Mouse (Mus musculus) stomach, embryonic 16.5 days (tissue): ENCODE results near the gene Map4k4. TPM values are rescaled to one million over a fixed set of nuclear protein-coding genes. Genes with fewer than 3 reads are reported as not detected.
A peak's percentile ranks its signal among the peaks of the same experiment; 100 is the strongest.

Experiments used
- ATAC-seq: fragments of 200-750 bp; cut with Nextera tagmentation; 2 replicates; pipeline ENCODE4 v1.8.0; 2017; ENCODE audit warnings: moderate number of reproducible peaks, moderate TSS enrichment; ENCODE audit not compliant: insufficient read depth, low FRiP score
- H3K27ac ChIP-seq: fragments of 300-500 bp; sonication (generic); 2 replicates; pipeline ENCODE4 v1.5.1; 2014; ENCODE audit warnings: low read length
- H3K27me3 ChIP-seq: fragments of 300-500 bp; sonication (generic); 2 replicates; pipeline ENCODE4 v1.6.1; 2014; ENCODE audit warnings: low read length, control low read depth, mixed read lengths; ENCODE audit not compliant: control insufficient read depth, insufficient read depth
- H3K36me3 ChIP-seq: fragments of 300-500 bp; sonication (generic); 2 replicates; pipeline ENCODE4 v1.6.1; 2014; ENCODE audit warnings: low read length; ENCODE audit not compliant: control insufficient read depth, insufficient read depth
- H3K4me1 ChIP-seq: fragments of 300-500 bp; sonication (generic); 2 replicates; pipeline ENCODE4 v1.6.1; 2014; ENCODE audit warnings: low read length, control low read depth, mixed read lengths; ENCODE audit not compliant: control insufficient read depth, insufficient read depth
- H3K4me2 ChIP-seq: fragments of 300-500 bp; sonication (generic); 2 replicates; pipeline ENCODE4 v1.6.1; 2014; ENCODE audit warnings: low read depth, low read length, mixed read lengths
- H3K4me3 ChIP-seq: fragments of 300-500 bp; sonication (generic); replicated peaks from 2 replicates; pipeline ENCODE4 v1.5.1; 2014; ENCODE audit warnings: mild to moderate bottlenecking, low read length
- H3K9ac ChIP-seq: fragments of 300-500 bp; sonication (generic); 2 replicates; pipeline ENCODE4 v1.6.1; 2014; ENCODE audit warnings: low read length
- H3K9me3 ChIP-seq: fragments of 300-500 bp; sonication (generic); replicated peaks from 2 replicates; pipeline ENCODE4 v1.6.1; 2016; ENCODE audit warnings: low read length, control low read depth; ENCODE audit not compliant: control insufficient read depth
- WGBS: fragments of 180-500 bp; shearing (Covaris S2); extraction: QIAGEN DNeasy Blood & Tissue Kit; methylation state at CpG from one replicate; pipeline ENCODE4 v1.1.7; 2014; 5-methylcytosine and 5-hydroxymethylcytosine counted together
- polyA plus RNA-seq: library from polyadenylated mRNA; unstranded; fragments of >200 nt; fragmentation: Nextera tagmentation; extraction: Ambion mirVana; gene quantifications from 2 replicates; pipeline ENCODE4 v1.2.1, GENCODE M21; 2015

The Map4k4 gene
- polyA plus RNA-seq, 1 experiment from 2014 or later, result 15.3 TPM

GRCm38 (mm10) chr1:39975005-39975404, 74.3 kb downstream of the Map4k4 start:
- WGBS, result 81% methylated on average over 2 of the region's 2 CpGs
- 0 out of 2 replicates have a peak, but pooled peaks cover 11% of the 10 kb centered on the region for H3K36me3 ChIP-seq

DNA sequence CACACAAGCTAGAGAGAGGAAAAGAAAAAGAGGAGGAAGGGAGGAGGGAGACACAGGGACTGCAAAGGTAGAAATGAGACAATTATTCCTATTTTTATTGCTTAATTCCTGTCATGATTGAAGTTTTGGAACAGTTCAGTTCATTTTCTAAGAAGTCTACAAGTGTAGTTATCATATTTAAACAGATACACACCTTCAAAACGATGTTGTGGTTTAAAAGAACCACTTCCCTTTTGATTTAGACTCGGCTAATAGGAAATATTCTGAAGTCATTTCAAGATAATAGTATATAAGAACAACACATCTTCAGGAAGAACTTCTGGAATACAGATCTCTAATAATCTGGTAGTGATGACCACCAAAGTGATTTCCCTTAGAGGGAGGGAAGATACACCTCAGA, 75.4 kb downstream of the Map4k4 start:
- no peak overlapping the region for H3K4me2 ChIP-seq
- H3K27ac ChIP-seq, result no peak overlapping the region
- H3K9ac ChIP-seq, result no peak overlapping the region
- no peak for ATAC-seq
- H3K4me3 ChIP-seq, result no peak overlapping the region
- no peaks in the 10 kb centered on the region for H3K9me3 ChIP-seq
- H3K27me3 ChIP-seq, result no peaks in the 10 kb centered on the region
- H3K36me3 ChIP-seq, result 0 out of 2 replicates have a peak, but pooled peaks cover 11% of the 10 kb centered on the region
- 64% methylated on average over 2 of the region's 2 CpGs for WGBS
- no peaks in the 10 kb centered on the region for H3K4me1 ChIP-seq

More at GRCm38 (mm10) chr1:39975005-39975404, 74.3 kb downstream of the Map4k4 start:
- H3K9me3 ChIP-seq, result no peaks in the 10 kb centered on the region
- ATAC-seq, result no peak
- no peak overlapping the region for H3K4me3 ChIP-seq
- H3K4me2 ChIP-seq, result no peak overlapping the region
- no peak overlapping the region for H3K27ac ChIP-seq
- no peaks in the 10 kb centered on the region for H3K27me3 ChIP-seq
- H3K4me1 ChIP-seq, result no peaks in the 10 kb centered on the region
- H3K9ac ChIP-seq, result no peak overlapping the region

DNA sequence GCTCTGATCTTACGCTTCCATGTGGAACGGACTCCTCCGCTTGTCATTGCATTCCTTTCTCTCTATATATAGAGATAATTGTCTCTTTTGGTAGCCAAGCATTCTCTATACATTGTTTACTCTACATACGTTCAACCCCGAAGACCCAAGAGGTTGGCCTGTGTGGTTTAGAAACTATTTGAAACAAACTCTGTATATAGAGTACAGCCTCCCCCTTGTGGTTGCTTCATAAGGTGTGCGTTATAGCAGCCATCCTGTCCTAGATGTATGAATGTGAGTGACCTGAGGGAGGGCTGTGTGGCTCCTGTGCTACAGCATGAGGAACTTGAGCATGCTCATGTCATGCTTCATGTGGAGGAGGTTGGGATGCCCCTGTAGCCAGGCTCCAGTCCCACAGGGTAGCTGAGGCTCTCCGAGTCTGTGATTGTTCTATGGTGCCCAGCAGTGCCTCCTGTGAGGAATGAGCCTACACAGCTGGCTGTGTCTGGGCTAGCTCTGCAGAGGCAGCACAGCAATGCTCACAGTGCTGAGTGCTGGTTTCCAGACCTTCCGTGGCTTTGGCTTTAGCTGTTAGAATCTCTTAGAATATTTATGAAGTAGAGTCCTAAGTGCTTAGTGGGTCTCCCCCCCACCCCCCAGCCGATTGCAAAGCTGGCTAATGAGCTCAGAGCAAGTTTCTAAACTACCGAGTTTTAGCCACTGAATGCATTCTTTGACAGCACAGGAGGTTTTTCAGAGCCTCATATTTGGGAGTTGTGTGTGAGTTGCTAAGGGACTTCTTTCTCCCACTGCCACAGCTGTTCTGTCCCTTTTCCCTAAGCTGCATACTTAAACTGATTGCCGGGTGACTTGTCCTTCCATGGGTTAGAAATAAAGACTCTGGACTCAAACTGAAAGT, 76.4 kb downstream of the Map4k4 start:
- 0 out of 2 replicates have a peak, but pooled peaks cover 11% of the 10 kb centered on the region for H3K36me3 ChIP-seq
- H3K27me3 ChIP-seq, result no peaks in the 10 kb centered on the region
- no peak overlapping the region for H3K9ac ChIP-seq
- H3K4me1 ChIP-seq, result no peaks in the 10 kb centered on the region
- no peak overlapping the region for H3K27ac ChIP-seq
- no peaks in the 10 kb centered on the region for H3K9me3 ChIP-seq
- no peak for ATAC-seq
- WGBS, result 68% methylated on average over 11 of the region's 11 CpGs
- H3K4me3 ChIP-seq, result no peak overlapping the region
- no peak overlapping the region for H3K4me2 ChIP-seq

GRCm38 (mm10) chr1:39978781-39979486, 78.2 kb downstream of the Map4k4 start:
- Histone ChIP-seq H3K4me3 (no peak overlapping the region), H3K9me3 (no peaks in the 10 kb centered on the region), H3K27ac (no peak overlapping the region), H3K4me2 (no peak overlapping the region), H3K9ac (no peak overlapping the region), H3K36me3 (peaks cover 14% of the 10 kb centered on the region), H3K27me3 (no peaks in the 10 kb centered on the region), H3K4me1 (no peaks in the 10 kb centered on the region)
- no peak for ATAC-seq
- 84% methylated on average over 20 of the region's 20 CpGs for WGBS

DNA sequence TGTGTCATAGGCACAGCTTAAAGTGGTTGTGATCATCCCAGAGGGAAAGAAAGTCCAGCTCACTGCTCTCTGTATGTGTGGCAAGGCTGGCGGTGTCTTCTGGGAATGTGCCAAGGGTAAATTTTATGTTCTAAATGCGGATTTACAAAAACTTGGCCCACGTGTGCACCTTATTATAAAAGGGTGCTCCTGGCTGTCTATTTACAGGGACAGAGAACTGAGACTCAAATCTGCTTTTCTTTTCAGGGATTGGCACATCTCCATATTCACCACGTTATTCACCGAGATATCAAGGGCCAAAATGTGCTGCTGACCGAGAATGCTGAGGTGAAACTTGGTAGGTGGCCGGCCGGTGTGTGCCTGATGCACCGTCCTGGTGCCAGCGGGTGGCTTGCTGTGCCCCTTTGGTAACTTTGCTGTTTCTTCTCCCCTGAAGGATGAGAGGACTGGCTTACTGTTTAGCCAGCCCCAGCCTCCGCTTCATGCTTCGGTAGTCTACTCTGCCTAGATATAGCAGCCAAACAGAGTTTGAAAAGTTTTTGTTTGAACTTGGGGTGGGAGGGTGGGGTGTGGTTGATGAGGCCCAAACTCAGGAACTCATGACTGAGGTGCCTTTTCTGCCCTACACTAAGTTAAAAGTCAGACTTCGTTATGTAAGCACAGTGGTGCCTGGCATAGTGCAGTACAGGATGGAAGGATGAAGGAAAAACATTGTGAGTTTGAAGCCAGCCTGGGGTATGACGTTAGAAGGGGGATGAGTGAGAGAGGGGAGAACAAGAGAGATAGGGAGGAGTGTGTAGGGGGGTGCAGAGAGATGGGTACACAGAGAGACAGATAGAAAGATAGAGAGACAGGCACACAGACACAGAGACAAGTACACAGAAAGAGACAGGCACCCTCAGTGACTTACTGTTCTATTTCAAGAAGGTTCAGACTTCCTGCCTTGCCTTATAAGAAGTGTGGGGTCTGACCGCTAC, 79.9 kb downstream of the Map4k4 start:
- WGBS, result 80% methylated on average over 15 of the region's 15 CpGs
- Histone ChIP-seq H3K4me3 (no peak overlapping the region), H3K9me3 (no peaks in the 10 kb centered on the region), H3K36me3 (peaks cover 13% of the 10 kb centered on the region), H3K27me3 (no peaks in the 10 kb centered on the region), H3K4me1 (no peaks in the 10 kb centered on the region), H3K4me2 (no peak overlapping the region), H3K9ac (no peak overlapping the region), H3K27ac (no peak overlapping the region)
- ATAC-seq, result no peak

DNA sequence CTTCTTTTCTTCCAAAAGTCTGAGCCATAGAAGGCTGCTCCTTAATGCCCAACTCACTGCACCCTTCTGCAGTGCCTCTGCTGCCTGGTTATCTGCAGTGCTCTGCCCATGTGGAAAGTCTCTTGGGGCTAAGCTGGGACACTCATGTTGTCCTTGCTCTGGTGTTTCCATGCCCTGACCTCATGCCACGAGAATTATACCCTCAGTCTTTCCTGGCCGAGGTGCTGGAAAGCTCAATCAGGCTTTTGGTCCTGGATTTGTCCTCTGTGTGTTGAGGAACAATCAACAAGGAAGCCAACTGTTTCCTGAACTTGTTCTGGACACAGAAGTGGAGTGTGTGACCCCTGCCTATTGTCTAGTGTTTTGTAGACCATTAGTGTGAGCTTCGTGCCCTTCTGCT, 81.3 kb downstream of the Map4k4 start:
- H3K36me3 ChIP-seq, result peaks cover 19% of the 10 kb centered on the region
- H3K9ac ChIP-seq, result no peak overlapping the region
- H3K27me3 ChIP-seq, result no peaks in the 10 kb centered on the region
- no peaks in the 10 kb centered on the region for H3K9me3 ChIP-seq
- H3K27ac ChIP-seq, result no peak overlapping the region
- no peak overlapping the region for H3K4me2 ChIP-seq
- WGBS, result 78% methylated on average over 3 of the region's 3 CpGs
- no peak overlapping the region for H3K4me3 ChIP-seq
- no peaks in the 10 kb centered on the region for H3K4me1 ChIP-seq
- no peak for ATAC-seq

- ATAC-seq, result peak; percentile 29; the same call in 1 of the 2 replicates
These were observed 82.2 kb downstream of the Map4k4 start for GRCm38 (mm10) chr1:39982727-39983487.

GRCm38 (mm10) chr1:39984331-39984730, 83.6 kb downstream of the Map4k4 start:
- Histone ChIP-seq H3K4me3 (no peak overlapping the region), H3K9ac (no peak overlapping the region), H3K4me1 (no peaks in the 10 kb centered on the region), H3K36me3 (peaks cover 18% of the 10 kb centered on the region), H3K4me2 (no peak overlapping the region), H3K27ac (no peak overlapping the region), H3K9me3 (no peaks in the 10 kb centered on the region), H3K27me3 (no peaks in the 10 kb centered on the region)
- no peak for ATAC-seq
- WGBS, result 80% methylated on average over 9 of the region's 9 CpGs

More at GRCm38 (mm10) chr1:39982727-39983487, 82.2 kb downstream of the Map4k4 start:
- Histone ChIP-seq H3K9me3 (no peaks in the 10 kb centered on the region), H3K27ac (peak overlapping the region; percentile 53), H3K27me3 (no peaks in the 10 kb centered on the region), H3K9ac (no peak overlapping the region; the same call in 1 of the 2 replicates), H3K4me1 (no peaks in the 10 kb centered on the region), H3K36me3 (peaks cover 22% of the 10 kb centered on the region), H3K4me2 (no peak overlapping the region), H3K4me3 (no peak overlapping the region)
- 59% methylated on average over 13 of the region's 13 CpGs for WGBS
